Mouse (Mus musculus) ES-Bruce4 (cell line): ENCODE results near the gene Ccdc177.

Source experiments
- CTCF ChIP-seq: IDR thresholded peaks from one replicate; pipeline ENCODE4 v1.8.1; 2011; ENCODE audit warnings: low read depth, low read length
- EP300 ChIP-seq: IDR thresholded peaks from 2 replicates; pipeline ENCODE4 v1.6.1; 2011; ENCODE audit warnings: low read depth, low read length; ENCODE audit not compliant: insufficient read depth
- POLR2A ChIP-seq: IDR thresholded peaks from one replicate; pipeline ENCODE4 v1.8.1; 2011; ENCODE audit warnings: low read length; ENCODE audit not compliant: insufficient read depth

- TF ChIP-seq CTCF (no peak), POLR2A (no peak), EP300 (no peak)
Measured at GRCm38 (mm10) chr12:80729758-80730530, 30.5 kb downstream of the Ccdc177 start.
